In the genomic region with DNA sequence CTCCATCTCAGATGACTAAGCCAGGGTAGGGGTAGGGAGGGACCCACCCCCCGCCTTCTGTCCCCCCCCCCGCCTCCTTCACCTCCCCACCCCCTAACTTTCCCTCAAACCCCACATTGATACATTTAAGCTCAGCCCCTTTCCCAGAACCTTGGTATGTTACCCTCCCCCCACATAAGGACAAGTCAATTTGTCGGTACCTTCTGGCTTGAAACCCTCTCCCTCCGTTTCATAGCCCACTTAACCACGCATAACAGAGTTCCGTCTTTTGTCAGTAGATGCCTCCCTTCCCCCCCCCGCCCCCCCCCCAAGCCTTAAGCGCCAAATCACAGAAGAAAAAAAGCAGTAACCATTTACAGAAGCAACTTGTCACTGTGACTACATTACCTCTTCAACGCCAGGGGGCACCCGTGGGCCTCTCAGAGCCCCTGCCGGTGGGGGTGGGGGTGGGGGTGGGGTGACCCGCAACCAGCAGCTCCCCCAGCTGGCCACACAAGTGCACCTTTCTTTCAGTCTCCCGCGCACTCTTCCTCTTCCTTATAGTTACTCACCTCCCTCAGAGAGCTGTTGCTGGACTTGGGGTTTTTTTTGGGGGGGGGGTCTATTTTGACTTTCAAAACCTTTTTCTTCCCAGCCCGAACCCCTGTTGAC, we compare ENCODE assay signal across 7 mouse cellular contexts. TPM values are rescaled to one million over a fixed set of nuclear protein-coding genes. Genes with fewer than 3 reads are reported as not detected.
DNase-seq lines count a peak whose midpoint lies in the region; ATAC-seq and TF ChIP-seq lines count a peak whose summit lies in the region.

No protein-coding gene starts in this region.

- peaks cover 2% of the 10 kb centered on the region for H3K4me1 ChIP-seq in ES-Bruce4 (ENCODE audit: control insufficient read depth, insufficient read depth, low read length)
- no peaks in the 10 kb centered on the region for H3K4me1 ChIP-seq in heart, embryonic 14.5 days (ENCODE audit: control insufficient read depth in 2 of 2, insufficient read depth in 2 of 2, low read length in 2 of 2)

- peak; percentile 12 for TF ChIP-seq CTCF in ES-Bruce4 (IDR thresholded peaks at IDR 0.05; ENCODE audit: low read depth, low read length)

- TF ChIP-seq POLR2A in ES-Bruce4 (IDR thresholded peaks at IDR 0.05; ENCODE audit: insufficient read depth, low read length) = no peak

- H3K4me2 ChIP-seq in heart, embryonic 14.5 days (ENCODE audit: low read length) = peak overlapping the region; percentile 76

- no peak overlapping the region for H3K9ac ChIP-seq in ES-Bruce4 (ENCODE audit: low read depth, poor library complexity, severe bottlenecking)
- H3K9ac ChIP-seq in heart, embryonic 14.5 days (ENCODE audit: low read length) = no peak overlapping the region

- no peak overlapping the region for H3K4me3 ChIP-seq in ES-Bruce4 (ENCODE audit: low read depth, low read length)
- no peak overlapping the region for H3K4me3 ChIP-seq in heart, embryonic 14.5 days (ENCODE audit: control insufficient read depth in 1 of 2, insufficient read depth in 1 of 2, low read depth in 1 of 2, low read length in 2 of 2)

- WGBS in heart, embryonic 14.5 days = 18% methylated on average over 13 of the region's 15 CpGs

- no peaks in the 10 kb centered on the region for H3K27me3 ChIP-seq in ES-Bruce4 (ENCODE audit: control insufficient read depth, insufficient read depth, low read length, poor library complexity, severe bottlenecking)
- H3K27me3 ChIP-seq in heart, embryonic 14.5 days (ENCODE audit: control insufficient read depth, insufficient read depth, low read length) = no peaks in the 10 kb centered on the region

- TF ChIP-seq EP300 in ES-Bruce4 (IDR thresholded peaks at IDR 0.05; ENCODE audit: insufficient read depth, low read depth, low read length) = no peak

- ATAC-seq in activated CD4-positive, CD25-positive, alpha-beta regulatory T cell, adult 4 months = peak; percentile 55
- no peak; the same call in 1 of the 2 replicates for ATAC-seq in heart, embryonic 14.5 days (ENCODE audit: insufficient number of reproducible peaks, insufficient read depth, low FRiP score, low read depth)
- peak; percentile 97 for ATAC-seq in megakaryocyte, adult 5-6 weeks (ENCODE audit: poor library complexity, severe bottlenecking)

- no peaks in the 10 kb centered on the region for H3K36me3 ChIP-seq in ES-Bruce4 (ENCODE audit: control insufficient read depth, insufficient read depth, low read length, poor library complexity, severe bottlenecking)
- H3K36me3 ChIP-seq in heart, embryonic 14.5 days (ENCODE audit: control insufficient read depth, insufficient read depth, low read length) = no peaks in the 10 kb centered on the region

- DNase-seq in embryo, embryonic 11.5 days (ENCODE audit: low read depth, low spot score) = peak; percentile 32
- DNase-seq in kidney, postnatal 10 days = peak; percentile 83
- peak; percentile 38 to 74 for DNase-seq in spleen, adult 18-20 months

- no peak overlapping the region for H3K27ac ChIP-seq in ES-Bruce4 (ENCODE audit: insufficient read depth, low read length)
- no peak overlapping the region for H3K27ac ChIP-seq in heart, embryonic 14.5 days (replicated peaks in 1 of 2; ENCODE audit: control insufficient read depth in 1 of 2, insufficient read depth in 1 of 2, low read depth in 2 of 2, low read length in 2 of 2)

- no peaks in the 10 kb centered on the region for H3K9me3 ChIP-seq in ES-Bruce4 (replicated peaks; ENCODE audit: control insufficient read depth, insufficient read depth, low read length, poor library complexity, severe bottlenecking)
- H3K9me3 ChIP-seq in heart, embryonic 14.5 days (ENCODE audit: control insufficient read depth, low read length) = 0 out of 2 replicates have a peak, but pooled peaks cover 3% of the 10 kb centered on the region

RNA-seq across cellular contexts. Expression of gene Zbtb33, which starts 7.9 kb away (rescaled TPM):
- polyA plus RNA-seq in ES-Bruce4 (2011; ENCODE audit: insufficient read depth, insufficient read length, low read depth, missing spikeins) = 18.4 and 18.7 TPM in 2 replicates
- 1 to 10 TPM; 1.1 to 1.7 TPM for polyA plus RNA-seq in activated CD4-positive, CD25-positive, alpha-beta regulatory T cell, adult 4 months (2017; shearing (Covaris generic))
- 2.8 and 3.9 TPM in 2 replicates for polyA plus RNA-seq in heart, embryonic 14.5 days (2014; fragmentation: Nextera tagmentation; extraction: Ambion mirVana)
- 29.1 and 32.1 TPM in 2 replicates for total RNA-seq in megakaryocyte, adult 5-6 weeks (2015)
- total RNA-seq in megakaryocyte, adult 5-6 weeks (2017) = 20.7 and 24.2 TPM in 2 replicates

Comparison
In these comparisons a context has a peak if more than half of its experiments do, and no peak if none do; other contexts are left out.
1. DNase-seq: peak in every context shown above with its lines; median percentile 83 in kidney, postnatal 10 days; 56 in spleen, adult 18-20 months; 32 in embryo, embryonic 11.5 days.